In the genomic region with DNA sequence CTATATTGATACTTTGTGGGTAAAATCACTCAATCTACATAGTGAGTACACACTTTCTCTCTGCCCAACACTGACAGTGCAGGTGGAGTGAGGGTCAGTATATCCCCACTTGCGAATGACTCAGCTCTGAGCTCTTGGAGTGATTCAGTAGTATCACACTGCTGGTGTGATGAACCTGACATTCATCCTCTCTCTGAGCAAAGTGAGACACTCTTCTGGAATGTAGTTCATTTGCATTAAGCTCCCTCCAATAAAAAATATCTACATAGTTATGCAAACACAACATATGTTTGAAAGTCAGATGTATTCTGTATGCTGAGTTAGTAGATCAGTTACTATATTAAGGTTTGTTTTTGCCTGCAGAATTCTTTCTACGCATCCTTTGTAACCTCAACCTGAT, we compare ENCODE assay signal across 17 mouse cellular contexts.
"Had no signal": no experiment of that assay in that cellular context is flagged by ENCODE, and none has a peak within 500 bp of the region (broad histone marks: within the 10 kb centered on the region; RNA-seq: fewer than 3 reads in every experiment).

No protein-coding gene starts in this region.

- H3K9ac ChIP-seq: liver, embryonic 14.5 days; liver, postnatal 0 days; lung, embryonic 14.5 days; midbrain, embryonic 12.5 days; midbrain, embryonic 15.5 days; stomach, embryonic 15.5 days had no signal

- H3K4me1 ChIP-seq: midbrain, embryonic 12.5 days; midbrain, embryonic 15.5 days; stomach, embryonic 15.5 days had no signal

- ATAC-seq: liver, postnatal 0 days; lung, postnatal 0 days; midbrain, embryonic 15.5 days had no signal

- H3K4me3 ChIP-seq: layer of hippocampus, adult 2 months; midbrain, embryonic 12.5 days; midbrain, embryonic 15.5 days; stomach, embryonic 15.5 days had no signal

- H3K36me3 ChIP-seq: midbrain, embryonic 12.5 days; midbrain, embryonic 15.5 days; stomach, embryonic 15.5 days had no signal

- H3K27ac ChIP-seq: kidney, postnatal 0 days; layer of hippocampus, adult 2 months; liver, embryonic 14.5 days; macrophage; midbrain, embryonic 12.5 days; midbrain, embryonic 15.5 days; stomach, embryonic 15.5 days had no signal

- DNase-seq: kidney, adult 2 months; kidney, postnatal 25 days; layer of hippocampus, adult 9-11 months; liver, postnatal 0 days; lung, embryonic 14.5 days; right cerebral cortex, postnatal 14 days; spleen, adult 18-20 months; thymus, adult 18-20 months; thymus, postnatal 36 days had no signal

- H3K4me2 ChIP-seq: lung, embryonic 14.5 days; midbrain, embryonic 12.5 days; midbrain, embryonic 15.5 days; stomach, embryonic 15.5 days had no signal

- H3K27me3 ChIP-seq: midbrain, embryonic 12.5 days; midbrain, embryonic 15.5 days; stomach, embryonic 15.5 days had no signal

- H3K9me3 ChIP-seq: midbrain, embryonic 12.5 days; midbrain, embryonic 15.5 days; stomach, embryonic 15.5 days had no signal
